Mouse (Mus musculus): ENCODE results near the gene Olfr1326-ps1.

Olfr1326-ps1 gene

GRCm38 (mm10) chrX:74574788-74575187 is at the start of gene Olfr1326-ps1:
Gene Olfr1326-ps1, minus strand, starts transcription at chrX:74574888.
- DNase-seq (ENCODE audit: low spot score) = no peak

DNA sequence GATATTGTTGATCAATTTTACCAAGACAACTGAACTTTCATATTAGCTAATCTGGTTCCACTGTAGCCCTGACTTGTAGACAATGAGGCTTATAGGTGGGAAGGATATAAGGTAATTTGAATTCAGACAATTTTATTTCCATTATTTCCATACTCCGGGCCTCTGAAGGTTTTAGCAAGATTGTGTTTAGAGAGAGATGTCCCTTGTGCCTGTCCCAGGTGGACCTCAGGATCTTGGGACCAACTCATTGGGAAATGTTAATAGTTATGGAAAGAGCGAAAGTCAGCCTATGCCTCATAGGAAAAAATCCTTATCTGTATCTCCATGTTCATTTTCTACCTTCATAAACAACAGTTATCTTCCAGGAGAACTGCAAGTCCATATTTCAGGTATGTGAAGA is 17.7 kb upstream of the Olfr1326-ps1 start, which contains the start of gene Olfr1325:
Olfr1325 (plus strand) TSS at position 301 of the 400 bp plus-strand sequence.
- no peak for DNase-seq (ENCODE audit: low spot score)
